Mouse (Mus musculus) layer of hippocampus, adult 2 months (tissue): ENCODE measurements around the gene BC030870. TPM values are rescaled to one million over a fixed set of nuclear protein-coding genes. Genes with fewer than 3 reads are reported as not detected.

Experiments used
- DNase-seq, 2 experiments: peaks; one replicate each; pipeline ENCODE4 v3.0.0; 2022; ENCODE audit warnings: low spot score in 2 of 2
- H3K27ac ChIP-seq: fragments of 200-600 bp; 2 replicates; pipeline ENCODE4 v1.8.1; 2022
- H3K4me3 ChIP-seq: fragments of 200-600 bp; 2 replicates; pipeline ENCODE4 v1.8.1; 2022; ENCODE audit warnings: mild to moderate bottlenecking
- CTCF ChIP-seq: fragments of 200-600 bp; conservative IDR thresholded peaks from 2 replicates; pipeline ENCODE4 v1.8.1; 2022; ENCODE audit warnings: antibody characterized with exemption, mild to moderate bottlenecking, moderate library complexity
- total RNA-seq, 2 experiments: library from RNA; stranded (reverse); gene quantifications; 2 replicates each; pipeline ENCODE4 v1.2.3; 2021

BC030870 gene
- total RNA-seq, 2 experiments from 2014 or later = not detected

GRCm38 (mm10) chr8:65107936-65108718 lies 21.2 kb downstream of the BC030870 start:
- Histone ChIP-seq H3K4me3 (no peak overlapping the region), H3K27ac (no peak overlapping the region)
- DNase-seq = no peak
- no peak for TF ChIP-seq CTCF

GRCm38 (mm10) chr8:65104041-65104440 lies 25.3 kb downstream of the BC030870 start:
- peak in 1 of 2 experiments; percentile 4 for DNase-seq
- Histone ChIP-seq H3K27ac (no peak overlapping the region), H3K4me3 (no peak overlapping the region)
- TF ChIP-seq CTCF = no peak

- DNase-seq = no peak
- Histone ChIP-seq H3K4me3 (no peak overlapping the region), H3K27ac (no peak overlapping the region)
- TF ChIP-seq CTCF = no peak
Measured at GRCm38 (mm10) chr8:65103632-65104031, 25.7 kb downstream of the BC030870 start.

GRCm38 (mm10) chr8:65099735-65100134 lies 29.6 kb downstream of the BC030870 start:
- Histone ChIP-seq H3K4me3 (no peak overlapping the region), H3K27ac (no peak overlapping the region)
- DNase-seq = no peak
- TF ChIP-seq CTCF = no peak

- TF ChIP-seq CTCF = no peak
- Histone ChIP-seq H3K4me3 (no peak overlapping the region), H3K27ac (no peak overlapping the region)
- DNase-seq = no peak
Measured at GRCm38 (mm10) chr8:65097760-65098415, 31.5 kb downstream of the BC030870 start.

GRCm38 (mm10) chr8:65089781-65090180 lies 39.6 kb downstream of the BC030870 start:
- Histone ChIP-seq H3K27ac (no peak overlapping the region), H3K4me3 (no peak overlapping the region)
- TF ChIP-seq CTCF = no peak
- no peak for DNase-seq

- no peak overlapping the region for H3K4me3 ChIP-seq
- no peak for DNase-seq
- H3K27ac ChIP-seq = no peak overlapping the region
- TF ChIP-seq CTCF = no peak
Measured at GRCm38 (mm10) chr8:65088120-65088519, 41.2 kb downstream of the BC030870 start.

GRCm38 (mm10) chr8:65087711-65088110 lies 41.7 kb downstream of the BC030870 start:
- Histone ChIP-seq H3K4me3 (no peak overlapping the region), H3K27ac (no peak overlapping the region)
- DNase-seq = no peak
- no peak for TF ChIP-seq CTCF

- TF ChIP-seq CTCF = peak; percentile 35
- no peak for DNase-seq
- H3K4me3 ChIP-seq = no peak overlapping the region
- no peak overlapping the region for H3K27ac ChIP-seq
Measured at GRCm38 (mm10) chr8:65085680-65086079, 43.7 kb downstream of the BC030870 start.

- no peak overlapping the region for H3K4me3 ChIP-seq
- TF ChIP-seq CTCF = no peak
- no peak overlapping the region for H3K27ac ChIP-seq
- no peak for DNase-seq
Measured at GRCm38 (mm10) chr8:65080731-65081130, 48.6 kb downstream of the BC030870 start.

- Histone ChIP-seq H3K27ac (no peak within 1 kb of the TSS), H3K4me3 (no peak within 1 kb of the TSS)
- TF ChIP-seq CTCF = no peak
- no peak for DNase-seq
Measured at GRCm38 (mm10) chr8:65074733-65075132, 54.6 kb downstream of the BC030870 start, which contains the start of gene Gm10663. Gene Gm10663, plus strand, starts transcription at chr8:65075033.

GRCm38 (mm10) chr8:65070996-65071395 lies 58.4 kb downstream of the BC030870 start:
- TF ChIP-seq CTCF = no peak
- no peak for DNase-seq
- Histone ChIP-seq H3K27ac (no peak overlapping the region), H3K4me3 (no peak overlapping the region)

GRCm38 (mm10) chr8:65068473-65068819 lies 60.9 kb downstream of the BC030870 start:
- no peak for TF ChIP-seq CTCF
- DNase-seq = no peak
- H3K27ac ChIP-seq = no peak overlapping the region
- no peak overlapping the region for H3K4me3 ChIP-seq
